Mouse (Mus musculus) layer of hippocampus, adult 11-12 months (tissue): ENCODE data around the gene 2010300C02Rik.
A peak's percentile ranks its signal among the peaks of the same experiment; 100 is the strongest.

ENCODE experiments used
- DNase-seq: peaks from one replicate; pipeline ENCODE4 v3.0.0; 2022; ENCODE audit warnings: low spot score

Gene 2010300C02Rik

GRCm38 (mm10) chr1:37667386-37667785, 52.5 kb downstream of the 2010300C02Rik start:
- no peak for DNase-seq

- no peak for DNase-seq
Measured at GRCm38 (mm10) chr1:37666587-37666986, 53.3 kb downstream of the 2010300C02Rik start.

GRCm38 (mm10) chr1:37665539-37666323, 54.2 kb downstream of the 2010300C02Rik start:
- DNase-seq = no peak

- no peak for DNase-seq
Measured at GRCm38 (mm10) chr1:37664496-37664895, 55.4 kb downstream of the 2010300C02Rik start.

- no peak for DNase-seq
Measured at GRCm38 (mm10) chr1:37663606-37664005, 56.3 kb downstream of the 2010300C02Rik start.

- DNase-seq = no peak
Measured at GRCm38 (mm10) chr1:37656017-37656416, 63.9 kb downstream of the 2010300C02Rik start.

GRCm38 (mm10) chr1:37653992-37654391, 65.9 kb downstream of the 2010300C02Rik start:
- DNase-seq = no peak

GRCm38 (mm10) chr1:37647066-37647465, 72.8 kb downstream of the 2010300C02Rik start:
- no peak for DNase-seq

GRCm38 (mm10) chr1:37644501-37644900, 75.4 kb downstream of the 2010300C02Rik start:
- DNase-seq = no peak

- no peak for DNase-seq
Measured at GRCm38 (mm10) chr1:37643794-37644365, 76.0 kb downstream of the 2010300C02Rik start.

GRCm38 (mm10) chr1:37641361-37641760, 78.5 kb downstream of the 2010300C02Rik start:
- DNase-seq = no peak

- peak; percentile 87 for DNase-seq
Measured at GRCm38 (mm10) chr1:37639101-37639500, 80.8 kb downstream of the 2010300C02Rik start.

GRCm38 (mm10) chr1:37638560-37638959, 81.3 kb downstream of the 2010300C02Rik start:
- DNase-seq = no peak

GRCm38 (mm10) chr1:37637571-37637970, 82.3 kb downstream of the 2010300C02Rik start:
- DNase-seq = no peak

- no peak for DNase-seq
Measured at GRCm38 (mm10) chr1:37636824-37637223, 83.1 kb downstream of the 2010300C02Rik start.

GRCm38 (mm10) chr1:37636169-37636568, 83.7 kb downstream of the 2010300C02Rik start:
- no peak for DNase-seq

- DNase-seq = no peak
Measured at GRCm38 (mm10) chr1:37635716-37636115, 84.2 kb downstream of the 2010300C02Rik start.

- no peak for DNase-seq
Measured at GRCm38 (mm10) chr1:37634658-37635057, 85.2 kb downstream of the 2010300C02Rik start.

GRCm38 (mm10) chr1:37633516-37633915, 86.4 kb downstream of the 2010300C02Rik start:
- DNase-seq = no peak

GRCm38 (mm10) chr1:37632425-37632824, 87.5 kb downstream of the 2010300C02Rik start:
- no peak for DNase-seq

GRCm38 (mm10) chr1:37631456-37631855, 88.4 kb downstream of the 2010300C02Rik start:
- no peak for DNase-seq

- no peak for DNase-seq
Measured at GRCm38 (mm10) chr1:37630412-37631210, 89.3 kb downstream of the 2010300C02Rik start.

GRCm38 (mm10) chr1:37629876-37630275, 90.0 kb downstream of the 2010300C02Rik start:
- no peak for DNase-seq
